Mouse (Mus musculus): ENCODE results near the gene Slc2a8. TPM values are rescaled to one million over a fixed set of nuclear protein-coding genes. Genes with fewer than 3 reads are reported as not detected.

The Slc2a8 gene
- polyA plus RNA-seq (2014; fragmentation: Illumina TruSeq; extraction: RNeasy Lipid Tissue Mini Kit (QIAGEN cat#74804); ENCODE audit: insufficient read depth, low read depth, low replicate concordance), result 10.2 TPM

DNA sequence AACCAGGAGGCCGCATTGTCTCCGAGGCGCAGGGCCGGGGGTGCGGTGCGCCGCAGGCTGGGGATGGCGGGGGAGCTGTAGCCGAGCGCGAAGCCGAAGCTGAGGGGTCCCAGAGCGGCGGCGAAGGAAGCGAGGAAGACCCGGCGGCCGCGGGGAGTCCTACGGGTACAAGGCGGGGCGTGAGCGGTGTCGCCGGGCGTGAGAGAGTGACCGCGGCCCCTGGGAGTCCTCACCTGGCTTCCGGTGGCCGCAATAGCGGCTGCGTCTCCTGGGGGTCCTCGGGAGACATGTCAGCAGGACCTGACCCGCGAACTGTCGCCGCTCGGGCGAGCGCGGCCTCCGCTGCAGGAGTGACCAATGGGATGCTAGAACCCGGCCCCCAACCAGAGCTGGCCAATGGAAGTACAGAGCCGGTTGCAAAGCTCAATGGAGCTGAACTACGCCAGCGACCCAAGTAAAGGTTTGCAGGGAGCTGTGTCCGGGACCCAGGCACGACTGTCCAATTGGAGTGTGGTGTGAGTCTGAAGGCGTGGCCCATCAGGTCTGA is at the start of gene Slc2a8:
TSS of gene Slc2a8 (minus strand) at position 359 of the 547 bp plus-strand sequence.

DNA sequence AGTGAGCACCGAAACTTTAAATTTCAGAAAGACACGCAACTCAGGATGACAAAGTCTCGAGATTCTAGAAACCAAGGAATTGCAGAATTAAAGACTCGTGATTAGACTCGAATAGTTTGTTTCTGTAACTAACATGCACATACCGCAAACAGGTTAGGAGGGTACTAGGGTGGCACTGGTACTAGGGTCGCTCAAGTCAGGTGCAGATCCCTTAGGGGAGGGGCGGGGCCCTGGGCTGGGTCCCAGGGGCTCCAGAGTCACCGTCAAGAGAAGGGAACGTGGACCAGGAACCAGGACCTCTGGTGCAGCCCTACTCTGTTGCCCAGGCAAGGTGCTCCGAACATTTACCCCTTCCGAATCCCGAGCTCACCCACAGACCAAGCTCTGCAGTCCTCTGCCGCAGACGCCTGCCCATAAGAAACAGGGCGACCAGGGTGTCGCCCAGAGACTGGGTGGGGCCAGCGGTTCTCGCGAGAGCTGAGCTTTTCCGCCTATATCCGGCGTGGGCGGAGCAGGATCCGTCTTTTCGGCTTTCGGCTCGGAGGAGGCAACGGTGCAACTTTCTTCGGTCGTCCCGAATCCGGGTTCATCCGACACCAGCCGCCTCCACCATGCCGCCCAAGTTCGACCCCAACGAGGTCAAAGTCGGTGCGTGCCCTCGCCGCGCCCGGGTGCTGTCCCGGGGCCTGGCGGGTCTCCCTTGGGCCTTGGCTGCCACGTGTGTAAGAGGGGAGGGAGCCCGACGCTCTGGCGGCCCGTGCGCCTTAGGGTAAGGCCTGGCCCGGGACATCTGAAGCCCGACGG is 20.5 kb downstream of the Slc2a8 start, which contains the start of the genes Rpl12 and Lrsam1:
TSS of gene Rpl12 (plus strand) at position 368 of the 804 bp plus-strand sequence.
TSS of gene Lrsam1 (minus strand) at position 423 of the 804 bp plus-strand sequence.

Other genes with a start within 250 kb of the Slc2a8 start
- 0.50 TPM for gene 6330409D20Rik, start 241.1 kb downstream of the Slc2a8 start, polyA plus RNA-seq (2014; fragmentation: Illumina TruSeq; extraction: RNeasy Lipid Tissue Mini Kit (QIAGEN cat#74804); ENCODE audit: insufficient read depth, low read depth, low replicate concordance)
- gene Tor2a, start 224.8 kb downstream of the Slc2a8 start, polyA plus RNA-seq (2014; fragmentation: Illumina TruSeq; extraction: RNeasy Lipid Tissue Mini Kit (QIAGEN cat#74804); ENCODE audit: insufficient read depth, low read depth, low replicate concordance), result 28.0 TPM
- gene Ttc16, start 206.4 kb downstream of the Slc2a8 start, polyA plus RNA-seq (2014; fragmentation: Illumina TruSeq; extraction: RNeasy Lipid Tissue Mini Kit (QIAGEN cat#74804); ENCODE audit: insufficient read depth, low read depth, low replicate concordance), result 3.9 TPM
- 4.9 TPM for gene Ptrh1, start 206.3 kb downstream of the Slc2a8 start, polyA plus RNA-seq (2014; fragmentation: Illumina TruSeq; extraction: RNeasy Lipid Tissue Mini Kit (QIAGEN cat#74804); ENCODE audit: insufficient read depth, low read depth, low replicate concordance)
- gene Cfap157, start 197.7 kb downstream of the Slc2a8 start, polyA plus RNA-seq (2014; fragmentation: Illumina TruSeq; extraction: RNeasy Lipid Tissue Mini Kit (QIAGEN cat#74804); ENCODE audit: insufficient read depth, low read depth, low replicate concordance), result 3.9 TPM
- 13.0 TPM for gene Stxbp1, start 134.8 kb downstream of the Slc2a8 start, polyA plus RNA-seq (2014; fragmentation: Illumina TruSeq; extraction: RNeasy Lipid Tissue Mini Kit (QIAGEN cat#74804); ENCODE audit: insufficient read depth, low read depth, low replicate concordance)
- 108 TPM for gene Fam129b, start 106.0 kb downstream of the Slc2a8 start, polyA plus RNA-seq (2014; fragmentation: Illumina TruSeq; extraction: RNeasy Lipid Tissue Mini Kit (QIAGEN cat#74804); ENCODE audit: insufficient read depth, low read depth, low replicate concordance)
- gene Rpl12, start 20.5 kb downstream of the Slc2a8 start, polyA plus RNA-seq (2014; fragmentation: Illumina TruSeq; extraction: RNeasy Lipid Tissue Mini Kit (QIAGEN cat#74804); ENCODE audit: insufficient read depth, low read depth, low replicate concordance), result 1,042 TPM
- 4.8 TPM for gene Lrsam1, start 20.5 kb downstream of the Slc2a8 start, polyA plus RNA-seq (2014; fragmentation: Illumina TruSeq; extraction: RNeasy Lipid Tissue Mini Kit (QIAGEN cat#74804); ENCODE audit: insufficient read depth, low read depth, low replicate concordance)
- 3.0 TPM for gene Garnl3, start 149.6 kb upstream of the Slc2a8 start, polyA plus RNA-seq (2014; fragmentation: Illumina TruSeq; extraction: RNeasy Lipid Tissue Mini Kit (QIAGEN cat#74804); ENCODE audit: insufficient read depth, low read depth, low replicate concordance)
- 24.0 TPM for gene Angptl2, start 234.0 kb upstream of the Slc2a8 start, polyA plus RNA-seq (2014; fragmentation: Illumina TruSeq; extraction: RNeasy Lipid Tissue Mini Kit (QIAGEN cat#74804); ENCODE audit: insufficient read depth, low read depth, low replicate concordance)